Mouse (Mus musculus) retina, embryonic 14.5 days (tissue): ENCODE data around the gene Mlh3.

ENCODE experiments used
- DNase-seq: peaks from one replicate; pipeline ENCODE4 v3.0.0-alpha.2; 2015; ENCODE audit warnings: low spot score

The Mlh3 gene

GRCm38 (mm10) chr12:85227876-85228599 is 42.4 kb downstream of the Mlh3 start:
- no peak for DNase-seq

GRCm38 (mm10) chr12:85227227-85227626 is 43.2 kb downstream of the Mlh3 start:
- DNase-seq: no peak

DNA sequence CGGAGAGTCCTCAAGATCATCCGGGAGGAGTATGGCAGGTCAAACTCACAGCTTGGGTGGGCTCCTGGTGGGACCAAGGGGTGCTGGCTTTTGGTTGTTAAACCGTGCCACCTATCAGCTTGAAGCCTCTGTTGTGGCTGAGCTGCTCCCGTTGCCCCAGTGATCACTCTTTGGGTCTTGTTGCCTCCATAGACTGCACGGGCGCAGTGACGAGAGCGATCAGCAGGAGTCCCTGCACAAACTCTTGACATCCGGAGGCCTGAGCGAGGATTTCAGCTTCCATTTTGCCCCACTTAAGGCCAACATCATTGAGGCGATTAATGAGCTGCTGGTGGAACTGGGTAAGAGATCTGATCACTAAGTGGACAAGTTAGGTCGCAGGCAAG is 50.5 kb downstream of the Mlh3 start:
- peak; percentile 20 for DNase-seq

DNA sequence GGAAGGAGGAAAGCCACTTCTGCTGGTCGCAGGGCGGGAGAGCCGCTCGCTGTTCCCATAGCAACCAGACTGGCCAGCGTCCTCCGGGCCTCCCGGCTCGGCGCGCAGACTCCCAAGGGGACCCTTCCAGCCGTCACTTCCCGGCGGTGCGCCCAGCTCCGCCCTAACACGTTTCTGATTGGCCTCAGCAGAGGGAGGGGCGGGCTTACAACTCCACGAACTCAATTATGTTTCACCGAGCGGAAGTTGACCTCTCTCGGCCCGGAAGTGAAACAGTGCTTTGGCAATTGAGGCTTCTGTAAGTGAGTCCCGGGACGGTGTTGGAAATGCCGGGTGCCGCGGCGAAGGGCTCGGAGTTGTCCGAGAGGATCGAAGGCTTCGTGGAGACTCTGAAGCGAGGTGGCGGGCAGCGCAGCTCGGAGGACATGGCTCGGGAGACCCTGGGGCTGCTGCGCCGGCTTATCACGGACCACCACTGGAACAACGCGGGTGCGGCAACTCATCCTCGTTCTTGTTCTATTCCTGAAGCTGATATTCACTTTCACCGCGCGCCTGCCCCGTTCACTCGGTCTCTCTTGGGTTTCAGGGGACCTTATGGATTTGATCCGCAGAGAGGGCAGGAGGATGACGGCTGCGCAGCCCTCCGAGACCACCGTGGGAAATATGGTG is 51.0 kb downstream of the Mlh3 start, which contains the start of gene Eif2b2:
TSS of gene Eif2b2 (plus strand) at position 246 of the 669 bp plus-strand sequence.
- DNase-seq: peak; percentile 99

DNA sequence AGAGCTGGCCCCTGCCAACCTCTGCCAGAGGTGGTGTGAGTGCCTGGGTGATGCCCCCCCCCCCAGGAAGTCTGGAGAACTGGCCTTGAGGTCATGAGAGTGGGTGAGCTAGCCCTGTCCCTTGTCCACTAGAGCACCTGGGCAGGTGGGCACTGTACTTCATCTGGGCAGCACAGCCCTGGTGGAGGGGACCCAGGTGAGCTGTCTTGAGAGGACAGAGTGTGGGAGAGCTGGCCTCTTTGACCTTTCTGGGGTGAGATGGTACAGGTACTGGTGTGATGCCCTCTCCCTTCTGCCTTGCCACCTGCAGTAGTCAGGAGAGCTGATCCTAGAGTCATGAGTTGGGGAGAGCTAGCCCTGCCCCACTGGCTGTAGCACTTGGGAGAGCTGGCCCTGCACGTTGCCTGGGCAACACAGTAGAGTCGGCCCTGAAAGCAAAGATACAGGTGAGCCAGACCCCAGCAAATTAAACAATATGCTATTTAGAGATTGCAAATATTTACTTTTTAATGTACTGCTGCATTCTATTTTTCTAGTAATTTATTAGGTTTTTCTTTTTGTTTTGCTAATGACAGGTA is 52.6 kb downstream of the Mlh3 start:
- no peak for DNase-seq

DNA sequence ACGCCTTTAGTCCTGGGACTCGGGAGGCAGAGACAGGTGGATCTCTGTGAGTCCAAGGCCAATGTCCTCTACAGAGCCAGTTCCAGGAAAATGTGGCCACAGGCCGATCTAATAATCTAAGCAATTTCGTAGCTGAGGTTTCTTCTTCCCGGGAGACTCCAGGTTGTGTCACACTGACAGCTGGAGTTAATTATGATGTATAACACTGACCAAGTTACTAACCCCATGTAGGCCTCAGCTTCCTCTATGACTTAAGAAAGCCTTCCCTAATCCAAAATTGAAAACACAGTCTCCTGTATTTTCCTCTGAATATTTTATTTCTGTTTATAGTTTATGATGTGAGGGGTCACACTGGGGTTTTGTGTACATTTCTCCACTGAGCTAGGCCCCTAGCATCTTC is 55.4 kb downstream of the Mlh3 start:
- DNase-seq: no peak

DNA sequence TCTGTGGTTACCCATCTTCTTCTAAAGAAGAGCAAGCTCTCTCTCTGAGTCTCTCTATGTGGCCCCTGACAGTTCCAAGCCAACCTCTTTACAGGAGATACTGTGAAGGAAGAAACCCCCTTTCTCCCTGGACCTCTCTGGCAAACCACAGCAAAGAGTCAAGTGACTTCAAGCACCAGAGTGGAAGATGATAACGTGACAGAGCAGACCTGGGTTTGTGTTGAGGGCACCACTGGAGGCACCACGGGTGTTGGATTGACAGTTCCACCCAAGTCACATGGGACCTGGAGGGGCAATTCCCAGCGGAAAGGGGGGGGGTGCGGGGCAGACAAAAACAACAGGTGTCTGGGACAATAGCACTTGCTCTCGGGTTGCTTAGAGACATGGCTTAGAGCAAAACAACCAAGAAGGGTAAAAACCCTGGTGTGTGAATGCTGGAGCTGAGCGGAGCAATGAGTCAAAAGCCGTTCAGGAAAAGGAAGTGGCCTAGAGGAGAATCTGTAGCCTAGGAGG is 61.7 kb downstream of the Mlh3 start:
- no peak for DNase-seq

- no peak for DNase-seq
Observed at GRCm38 (mm10) chr12:85205425-85205824, 65.0 kb downstream of the Mlh3 start.

DNA sequence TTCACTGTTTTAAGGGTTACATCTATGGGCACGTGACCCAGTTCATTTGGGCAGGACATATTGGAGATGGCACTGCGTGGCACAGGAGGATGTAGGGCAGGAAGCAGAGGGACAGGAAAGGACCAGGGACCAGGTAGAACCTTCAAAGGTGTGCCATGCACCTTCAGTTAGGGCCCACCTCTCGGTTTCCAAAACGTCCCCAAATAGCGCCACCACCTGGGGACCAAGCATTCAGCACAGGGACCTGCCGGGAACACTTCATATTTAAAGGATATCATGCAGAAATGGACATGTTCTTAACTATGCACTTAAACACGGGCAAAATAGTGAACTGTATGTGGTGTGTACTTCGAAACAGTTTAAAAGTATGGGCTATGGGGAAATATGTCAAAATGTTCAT is 66.3 kb downstream of the Mlh3 start:
- no peak for DNase-seq

- DNase-seq: no peak
Observed at GRCm38 (mm10) chr12:85203699-85204098, 66.7 kb downstream of the Mlh3 start.

DNA sequence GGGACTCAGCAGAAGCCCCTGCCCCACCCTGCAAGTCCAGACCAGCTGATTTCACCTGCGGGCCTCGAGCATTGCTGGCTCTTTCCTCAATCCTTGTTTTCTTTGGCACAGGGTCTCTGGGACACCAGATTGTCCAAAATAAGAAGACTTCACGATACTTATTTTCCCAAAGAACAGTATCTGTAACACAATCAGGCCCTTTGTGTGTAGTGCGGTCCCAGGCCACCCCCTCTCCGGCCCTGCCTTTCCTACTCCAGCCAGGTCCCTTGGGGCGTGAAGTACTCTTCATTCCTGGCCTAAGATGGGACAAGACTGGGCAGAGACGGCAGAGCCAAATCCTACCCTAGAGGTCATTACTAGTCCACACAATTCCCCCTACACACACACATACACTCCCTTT is 68.2 kb downstream of the Mlh3 start:
- no peak for DNase-seq

DNA sequence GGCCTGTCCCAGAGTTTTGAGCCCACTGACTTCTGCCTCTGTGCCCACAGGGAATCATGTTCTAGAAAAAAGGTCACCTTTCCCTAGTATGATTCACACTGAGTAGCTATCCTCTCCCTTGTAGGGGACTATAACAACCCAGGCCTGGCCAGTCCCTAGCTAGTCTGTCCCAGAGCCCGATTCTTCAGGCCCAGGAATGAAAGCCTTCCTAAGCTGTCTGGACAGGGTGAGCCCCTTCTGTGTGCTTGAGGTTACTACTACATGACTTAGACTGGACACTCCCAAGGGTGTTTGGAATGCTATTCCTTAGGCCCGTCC is 68.6 kb downstream of the Mlh3 start:
- DNase-seq: no peak

DNA sequence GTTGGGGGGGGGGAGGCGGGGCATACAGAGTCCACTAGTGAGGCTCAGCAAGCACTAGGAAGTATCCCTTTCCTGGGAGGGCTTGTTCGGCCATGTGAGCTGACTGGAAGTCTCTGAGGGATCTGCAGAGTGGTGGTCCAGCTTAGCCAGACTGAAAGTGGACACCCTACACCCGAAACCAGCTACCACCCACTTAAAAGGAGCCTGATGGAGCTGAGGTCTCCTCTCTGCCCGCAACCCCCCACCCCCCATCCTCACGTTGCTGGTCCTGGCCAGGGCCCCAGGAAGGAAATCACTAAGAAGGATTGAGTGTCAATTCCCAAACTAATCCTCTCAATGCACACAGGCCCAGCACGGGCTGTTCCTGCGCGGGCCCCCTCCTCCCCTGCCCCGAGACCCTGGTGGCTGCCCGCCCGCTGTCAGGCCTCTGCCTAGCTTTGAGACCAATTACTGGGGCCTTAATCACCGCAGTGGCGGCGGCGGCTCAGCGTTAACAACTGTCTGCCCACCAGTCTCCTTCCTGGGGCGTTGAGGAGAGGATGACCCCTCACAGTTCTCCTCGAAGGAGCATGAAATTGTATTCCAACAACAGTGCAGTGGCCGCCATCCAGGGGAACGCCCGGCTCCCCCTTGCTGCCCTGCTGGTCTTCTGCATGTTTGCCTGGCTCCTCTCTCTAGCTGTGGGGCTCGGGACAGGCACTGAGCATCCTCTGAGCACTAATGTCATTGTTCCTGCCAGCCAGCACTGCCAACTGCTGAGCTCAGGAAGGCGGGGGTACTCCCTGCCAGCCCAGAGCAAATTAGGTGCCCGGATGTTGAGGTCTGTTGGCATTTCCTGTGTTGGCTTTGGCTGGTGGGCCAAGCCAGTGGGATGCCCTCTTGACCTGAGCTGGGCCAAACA is 69.2 kb downstream of the Mlh3 start:
- peak; percentile 72 for DNase-seq

- no peak for DNase-seq
Observed at GRCm38 (mm10) chr12:85199954-85200353, 70.4 kb downstream of the Mlh3 start.

- DNase-seq: peak; percentile 31
Observed at GRCm38 (mm10) chr12:85197936-85198335, 72.5 kb downstream of the Mlh3 start.

- DNase-seq: no peak
Observed at GRCm38 (mm10) chr12:85197371-85197770, 73.0 kb downstream of the Mlh3 start.

- no peak for DNase-seq
Observed at GRCm38 (mm10) chr12:85196191-85196590, 74.2 kb downstream of the Mlh3 start.

GRCm38 (mm10) chr12:85195086-85195485 is 75.3 kb downstream of the Mlh3 start:
- no peak for DNase-seq

GRCm38 (mm10) chr12:85194623-85195018 is 75.8 kb downstream of the Mlh3 start:
- no peak for DNase-seq

DNA sequence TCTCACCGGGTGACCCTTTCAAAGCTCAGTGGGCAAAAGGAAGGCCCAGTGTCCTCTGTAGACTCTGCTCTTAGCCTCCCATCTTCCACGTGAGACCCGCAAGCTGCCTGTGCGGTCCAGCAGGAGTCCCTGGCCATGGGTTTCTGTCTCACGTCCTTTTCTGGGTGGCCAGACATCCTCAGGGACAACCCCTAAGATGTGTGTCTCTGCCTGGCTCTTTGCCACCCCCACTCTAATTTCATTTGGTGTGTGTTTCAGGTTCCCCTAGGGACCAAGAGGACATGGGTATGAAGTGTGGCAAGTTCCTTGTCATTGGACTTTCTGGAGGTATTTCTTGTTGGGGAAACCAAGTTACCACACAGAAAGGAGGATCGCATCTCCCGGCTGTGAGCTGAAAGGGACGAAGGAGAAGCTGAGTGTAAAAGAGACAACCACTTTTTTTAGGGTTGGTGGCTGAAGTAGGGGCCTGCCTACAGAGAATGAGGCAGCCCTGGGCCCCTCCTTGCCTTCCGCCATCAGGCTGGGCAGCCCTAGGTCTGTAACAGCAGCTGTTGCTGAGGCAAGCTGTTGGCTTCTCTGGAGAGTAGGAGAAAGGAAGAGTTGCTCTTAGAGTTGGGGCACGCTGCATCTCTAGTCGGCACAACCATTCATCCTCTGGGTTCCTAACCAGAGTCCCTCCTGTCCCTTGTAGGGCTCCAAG is 76.3 kb downstream of the Mlh3 start:
- DNase-seq: no peak

DNA sequence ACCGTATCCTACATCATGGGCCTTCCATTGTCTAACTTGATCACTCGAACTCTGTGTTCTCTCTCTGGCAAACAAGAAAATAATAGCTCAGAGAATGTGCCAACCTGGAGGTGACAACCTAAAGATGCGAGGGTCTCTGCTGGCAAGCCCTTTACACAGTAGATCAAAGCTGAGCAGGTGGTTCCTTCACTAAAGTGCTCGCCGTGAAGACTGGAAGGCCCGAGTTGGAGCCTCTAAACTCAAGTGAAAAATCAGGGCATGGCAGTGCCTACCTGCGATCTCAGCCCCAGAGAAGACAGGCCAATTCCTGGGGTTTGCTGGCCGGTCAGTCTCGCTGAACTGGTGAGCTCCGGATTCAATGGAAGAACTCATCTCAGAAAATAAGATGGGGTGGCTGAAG is 77.3 kb downstream of the Mlh3 start:
- DNase-seq: no peak
